Mouse (Mus musculus) heart, adult 9 months (tissue): Measurements from ENCODE around the gene Actn1.

Source experiments
- DNase-seq, 2 experiments: peaks; one replicate each; pipeline ENCODE4 v3.0.0; 2022; ENCODE audit warnings: low spot score in 2 of 2

The Actn1 gene

DNA sequence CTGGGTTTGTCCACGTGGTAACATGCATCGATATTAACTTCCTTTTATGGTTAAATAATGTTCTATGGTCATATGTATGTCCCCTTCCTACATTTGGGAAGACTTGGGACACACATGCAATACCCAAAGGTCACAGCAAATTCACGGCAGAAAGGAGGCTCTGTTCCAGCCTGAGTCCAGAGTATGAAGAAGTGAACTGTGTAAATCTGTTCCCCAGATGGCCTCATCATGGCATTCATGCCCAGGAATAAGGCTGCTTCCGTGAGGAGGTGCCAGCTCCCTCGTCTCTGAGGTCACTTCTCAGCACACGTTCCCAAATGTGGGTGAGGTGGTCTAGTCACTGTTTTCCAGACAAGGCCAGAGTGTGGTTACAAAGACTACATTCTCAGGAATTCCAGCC, 122.9 kb downstream of the Actn1 start:
- no peak for DNase-seq

DNA sequence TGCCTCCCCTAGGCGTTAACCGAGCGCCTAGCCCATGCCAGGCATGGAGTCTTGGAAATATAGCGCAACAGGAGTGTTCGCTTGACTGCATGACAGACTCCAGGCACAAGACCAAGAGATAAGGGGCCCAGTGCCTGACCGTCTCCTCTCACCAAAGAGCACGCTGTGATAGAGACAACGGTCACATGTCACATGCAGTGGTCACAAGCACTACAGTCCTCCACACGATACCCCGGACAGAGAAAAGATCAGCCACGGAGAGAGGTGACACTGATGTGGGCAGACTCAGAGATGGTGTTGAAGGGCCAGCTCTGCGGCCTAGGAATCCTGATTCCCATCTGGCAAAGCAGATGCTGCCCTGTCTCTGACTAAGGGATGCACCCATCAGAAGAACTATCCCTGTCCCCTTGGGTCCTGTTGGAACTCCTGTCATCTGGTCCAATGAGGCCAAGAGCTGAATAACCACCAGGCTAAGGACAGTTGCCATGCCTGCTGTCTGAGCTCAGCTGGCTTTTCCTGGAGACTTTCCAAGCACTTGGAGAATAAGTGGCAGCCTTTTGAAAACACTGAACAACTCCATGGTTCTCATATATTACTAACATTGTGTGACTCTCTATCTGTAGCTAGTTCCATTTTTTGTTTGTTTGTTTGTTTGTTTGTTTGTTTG, 123.8 kb downstream of the Actn1 start:
- peak; percentile 59 to 64 for DNase-seq

DNA sequence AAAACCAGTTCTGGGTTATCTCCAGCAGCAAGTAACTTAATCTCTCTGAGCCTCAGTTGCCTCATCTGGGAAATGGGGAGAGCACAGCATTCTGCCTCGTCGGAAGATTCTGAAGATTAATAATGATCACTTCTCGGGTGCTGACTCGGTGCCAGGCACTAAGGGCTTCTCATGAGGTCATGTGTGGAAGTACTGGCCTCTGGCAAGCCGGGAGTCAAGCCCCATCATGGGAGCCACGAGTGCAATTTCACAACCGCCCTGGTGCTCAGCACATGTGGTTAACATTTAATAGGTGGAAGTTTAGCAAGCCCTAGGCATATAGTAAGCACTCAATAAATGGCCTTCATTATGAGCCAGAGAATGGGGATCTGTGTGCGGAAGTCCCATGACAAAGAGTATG, 125.0 kb downstream of the Actn1 start:
- DNase-seq, result no peak

DNA sequence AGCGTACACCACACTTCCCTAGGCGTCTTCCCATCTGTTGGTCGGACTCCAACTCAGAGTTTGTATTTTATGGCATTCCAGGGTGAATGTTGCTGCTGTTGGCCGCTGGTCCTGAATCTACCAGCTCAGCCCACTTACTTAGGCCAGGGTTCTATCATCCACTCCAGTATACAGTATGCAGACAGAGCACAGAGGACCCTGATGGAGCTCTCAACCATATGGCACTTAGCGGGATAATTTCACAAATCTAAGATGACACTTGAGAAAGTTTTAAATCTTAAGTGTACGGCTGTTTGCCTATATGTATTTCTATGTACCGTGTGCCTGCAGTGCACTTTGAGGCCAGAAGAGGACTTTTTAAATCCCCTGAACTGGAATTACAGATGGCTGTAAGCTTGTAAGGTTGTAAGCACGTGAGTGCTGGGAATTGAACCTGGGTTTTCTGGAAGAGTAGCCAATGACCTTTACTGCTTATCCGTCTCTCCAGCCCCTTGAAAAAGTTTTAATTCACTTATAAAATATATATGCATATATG, 127.1 kb downstream of the Actn1 start:
- DNase-seq, result no peak

DNA sequence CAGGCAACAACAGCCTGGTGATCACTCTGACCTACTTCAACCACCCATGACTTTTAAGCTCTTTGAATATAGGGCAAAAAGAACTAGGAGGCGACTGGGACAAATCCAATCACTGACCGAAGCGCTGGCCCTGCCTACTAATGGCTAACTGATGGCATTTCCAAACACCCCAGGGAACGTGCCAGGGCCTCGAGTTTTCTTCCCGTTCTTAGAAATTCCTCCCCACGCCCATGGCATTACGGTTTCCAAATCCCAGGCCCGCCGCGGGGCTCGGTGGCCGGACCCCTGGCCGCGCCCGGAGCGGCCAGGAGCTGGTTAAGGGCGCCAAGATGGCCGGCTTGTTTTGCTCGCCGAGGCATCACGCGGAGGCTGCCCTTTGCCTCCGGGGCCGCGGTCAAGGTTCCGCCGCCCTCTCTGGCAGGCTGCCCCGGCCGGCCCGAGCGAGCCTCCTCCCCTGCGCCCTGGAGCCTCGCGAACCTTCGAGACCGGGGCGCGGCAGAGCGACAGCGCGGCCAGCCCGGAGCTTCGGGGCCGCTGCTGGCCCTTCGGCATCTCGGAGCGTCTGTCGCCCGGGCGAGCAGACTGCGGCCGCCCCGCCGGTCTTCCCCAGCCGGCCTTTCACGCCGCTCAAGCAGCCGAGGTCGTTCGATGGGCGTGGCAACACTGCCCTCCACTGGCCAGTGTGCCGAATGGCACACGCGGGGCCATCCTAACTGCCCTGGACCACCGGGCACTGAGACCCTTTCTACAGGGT, 127.7 kb downstream of the Actn1 start:
- DNase-seq, result peak; percentile 87 to 93

DNA sequence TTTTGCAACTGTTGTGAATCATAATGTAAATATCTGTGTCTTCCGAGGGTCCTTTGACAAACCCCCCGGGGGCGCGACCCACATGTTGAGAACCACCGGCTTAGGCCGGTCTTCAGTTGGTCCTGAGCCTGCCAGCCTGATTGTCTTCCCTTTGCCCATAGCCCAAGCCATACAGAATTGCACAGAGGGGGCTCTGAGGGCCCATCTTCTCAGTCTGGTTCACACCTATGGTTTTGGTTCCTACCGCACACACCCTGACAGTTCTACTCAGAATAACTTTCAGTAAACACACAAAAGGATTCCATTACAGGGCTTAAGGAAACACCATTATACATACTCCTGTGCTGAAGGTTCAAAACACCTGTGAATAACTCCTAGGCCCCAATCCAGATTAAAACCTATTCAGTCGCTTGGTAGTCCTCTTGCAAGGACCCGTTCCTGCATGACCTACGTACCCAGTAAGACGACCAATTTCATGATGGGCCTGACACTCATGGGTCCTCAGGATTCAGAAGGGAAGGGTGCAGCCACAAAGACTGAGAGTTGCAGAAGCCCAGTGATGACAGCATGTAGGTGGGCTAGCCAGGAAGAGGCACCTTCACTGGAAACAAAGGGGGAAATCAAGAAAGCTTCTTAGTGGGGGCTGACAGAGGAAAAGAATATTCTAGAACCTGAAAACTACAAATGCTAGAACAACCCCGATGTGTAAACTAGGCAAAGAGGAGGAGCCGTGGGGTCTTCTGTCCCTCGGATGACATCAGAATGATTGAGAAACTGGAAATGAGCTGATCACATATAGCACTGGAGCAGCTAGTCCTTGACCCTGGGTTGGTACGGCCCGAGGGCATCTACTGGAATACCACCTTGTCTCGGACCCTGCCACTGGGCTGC, 128.6 kb downstream of the Actn1 start:
- DNase-seq, result peak; percentile 29 to 34

DNA sequence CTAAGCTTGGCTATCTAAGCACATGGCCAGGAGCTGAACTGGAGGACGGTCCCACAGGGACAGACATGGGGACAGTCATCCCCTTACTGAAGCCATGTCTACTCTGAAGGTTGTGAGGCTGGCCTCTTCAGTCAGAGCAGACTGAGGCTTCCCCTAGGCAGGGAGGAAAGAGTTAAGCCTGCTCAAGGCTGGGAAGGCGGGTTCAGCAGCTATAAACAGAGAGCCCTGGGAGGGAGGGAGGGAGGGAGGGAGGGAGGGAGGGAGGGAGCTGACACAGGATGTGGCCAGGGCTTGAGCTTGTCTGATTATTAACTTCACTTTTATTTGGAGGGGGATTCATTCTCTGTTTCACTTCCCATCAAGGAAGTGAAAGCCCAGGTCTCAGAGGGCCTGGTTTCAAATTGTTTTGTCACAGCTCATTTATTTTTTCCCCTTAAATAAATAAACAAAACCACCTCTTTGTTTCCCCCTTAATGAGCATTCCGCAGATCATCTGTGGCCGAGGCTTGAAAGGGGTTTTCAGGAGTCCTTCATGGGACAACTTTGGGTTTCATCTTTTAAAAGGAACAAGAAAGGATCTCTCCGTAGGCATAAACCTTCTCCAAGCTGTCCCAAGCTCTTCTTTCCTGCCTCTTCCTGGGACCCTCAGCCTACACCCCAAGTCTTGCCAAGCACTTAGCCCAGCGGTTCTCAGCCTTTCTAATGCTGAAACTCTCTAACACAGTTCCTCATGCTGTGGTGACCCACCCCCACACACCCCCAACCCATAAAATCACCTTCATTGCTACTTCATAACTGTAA, 129.4 kb downstream of the Actn1 start:
- DNase-seq, result peak; percentile 44 to 53

DNA sequence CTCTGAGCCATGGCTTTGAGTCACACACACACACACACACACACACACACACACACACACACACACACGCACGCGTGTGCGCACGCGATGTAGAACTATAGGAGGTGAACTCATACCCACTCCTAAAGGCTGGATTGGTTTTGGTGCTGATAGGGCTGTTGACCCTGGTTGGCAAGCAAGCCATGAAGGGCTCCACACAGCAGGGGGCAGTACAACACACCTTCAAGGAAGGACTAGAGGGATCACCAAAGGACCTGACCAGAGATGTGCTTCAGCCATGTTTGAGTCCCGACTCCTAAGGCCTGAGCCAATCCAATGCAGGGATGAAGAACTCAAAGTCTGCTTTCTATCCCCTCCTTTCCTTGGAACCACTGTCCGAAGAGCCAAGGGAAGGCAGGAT, 130.6 kb downstream of the Actn1 start:
- no peak for DNase-seq

DNA sequence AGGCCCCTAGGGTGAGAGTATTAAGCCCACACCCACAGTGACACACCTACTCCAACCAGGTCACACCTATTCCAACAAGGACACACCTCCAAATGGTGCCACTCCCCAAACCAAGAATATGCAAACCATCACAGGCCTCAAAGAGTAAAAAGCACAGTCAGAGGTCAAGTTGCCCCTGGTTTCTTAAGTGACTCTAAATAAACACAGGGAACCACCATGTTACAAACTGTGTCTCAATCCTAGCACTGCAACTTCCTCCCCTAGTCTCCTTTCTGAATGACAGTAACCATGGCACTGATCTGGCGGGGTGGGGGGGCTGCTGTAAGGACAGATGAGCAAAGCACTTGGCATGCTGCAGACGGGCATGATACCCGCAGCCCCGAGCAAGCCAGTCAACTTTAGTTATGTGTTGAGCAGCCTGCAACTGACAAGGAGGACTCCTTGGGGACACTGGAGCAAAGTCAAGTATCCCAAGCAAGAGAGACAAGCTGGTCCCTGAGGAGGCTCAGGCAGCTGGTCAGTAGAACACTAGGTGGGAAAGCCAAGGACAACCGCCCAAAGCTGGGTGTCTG, 132.9 kb downstream of the Actn1 start:
- no peak for DNase-seq

DNA sequence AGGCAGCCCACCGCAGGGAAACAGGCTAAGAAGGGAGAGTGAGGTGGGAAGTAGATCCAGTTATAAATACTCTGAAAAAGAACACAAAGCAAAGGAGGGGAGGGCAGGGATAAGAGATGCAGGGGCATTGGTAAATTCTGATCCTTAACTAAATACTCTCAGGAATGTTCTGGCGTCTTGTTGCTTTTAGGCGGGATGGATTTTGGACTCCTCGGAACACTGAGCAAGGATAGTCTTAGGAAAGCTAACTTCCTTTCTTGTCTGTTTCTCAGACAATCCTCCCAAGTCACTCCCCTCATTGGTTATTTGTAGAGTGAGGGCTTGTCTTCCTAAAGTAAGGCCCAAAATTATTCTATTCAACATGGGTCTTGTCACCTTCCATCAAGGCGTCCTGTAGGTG, 134.9 kb downstream of the Actn1 start:
- DNase-seq, result no peak

DNA sequence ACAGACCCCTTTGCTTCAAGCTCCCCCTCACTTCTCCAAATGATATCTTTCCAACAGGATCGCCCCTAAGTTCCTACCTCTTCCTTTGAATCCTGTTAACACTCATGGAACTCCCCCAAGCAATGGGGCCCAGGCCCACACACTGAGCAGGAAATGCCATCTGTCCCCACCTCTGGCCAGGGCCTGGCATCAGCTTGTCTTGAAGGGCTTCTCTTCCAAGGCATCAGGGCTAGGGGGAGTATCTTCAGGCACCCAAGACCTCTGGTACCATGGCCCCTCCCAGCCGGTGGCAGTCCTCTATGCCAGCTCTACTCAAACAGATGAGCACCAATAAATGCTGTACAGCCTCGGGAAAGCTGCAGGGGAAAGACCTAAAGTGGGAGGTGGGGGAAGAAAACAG, 135.4 kb downstream of the Actn1 start:
- DNase-seq, result no peak

DNA sequence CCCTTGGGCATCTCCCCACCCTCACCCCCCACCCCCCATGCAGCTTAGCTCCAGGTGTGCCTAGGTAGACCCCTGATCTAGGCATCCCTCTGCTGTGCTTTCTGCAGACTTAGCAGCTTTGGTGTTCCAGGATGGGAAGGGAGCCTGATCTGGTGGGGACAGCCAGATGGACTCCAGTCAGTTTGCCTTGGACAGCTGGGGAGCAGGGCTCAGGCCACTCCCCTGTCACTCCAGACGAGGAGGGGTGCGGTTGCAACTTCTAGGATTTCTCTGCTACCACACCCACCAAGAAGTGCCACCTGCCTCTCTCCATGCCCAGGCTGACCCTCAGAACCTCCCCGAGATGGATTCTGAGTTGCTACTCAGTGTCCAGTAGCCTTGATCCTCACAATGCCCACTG, 136.0 kb downstream of the Actn1 start:
- no peak for DNase-seq

DNA sequence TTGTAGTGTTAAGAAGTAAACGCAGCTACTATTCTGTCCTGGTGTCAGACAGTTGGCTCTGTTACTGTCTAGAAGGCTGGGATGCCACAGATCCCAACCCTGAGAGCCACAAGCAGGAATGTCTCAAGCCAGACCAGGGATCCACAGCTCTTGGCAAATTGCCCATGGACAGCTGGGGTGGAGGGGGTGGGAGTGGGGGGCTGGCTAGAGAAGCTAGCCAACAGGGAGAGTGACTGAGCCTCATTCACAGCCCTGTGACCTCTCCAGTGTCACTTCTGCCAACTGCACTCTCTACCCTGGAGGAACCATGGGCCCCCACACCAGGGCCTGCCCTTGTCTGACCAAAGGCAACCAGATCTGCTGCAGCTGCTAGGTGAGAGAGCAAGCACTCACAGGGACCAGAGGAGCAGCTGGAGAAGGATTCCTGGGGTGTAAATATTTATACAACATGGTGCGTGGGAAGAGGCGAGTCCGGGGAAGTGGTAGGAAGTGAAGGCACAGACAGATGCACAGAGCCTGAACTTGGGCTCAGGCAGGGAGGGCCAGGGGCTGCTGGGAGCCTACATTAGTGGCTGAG, 136.9 kb downstream of the Actn1 start:
- no peak for DNase-seq

DNA sequence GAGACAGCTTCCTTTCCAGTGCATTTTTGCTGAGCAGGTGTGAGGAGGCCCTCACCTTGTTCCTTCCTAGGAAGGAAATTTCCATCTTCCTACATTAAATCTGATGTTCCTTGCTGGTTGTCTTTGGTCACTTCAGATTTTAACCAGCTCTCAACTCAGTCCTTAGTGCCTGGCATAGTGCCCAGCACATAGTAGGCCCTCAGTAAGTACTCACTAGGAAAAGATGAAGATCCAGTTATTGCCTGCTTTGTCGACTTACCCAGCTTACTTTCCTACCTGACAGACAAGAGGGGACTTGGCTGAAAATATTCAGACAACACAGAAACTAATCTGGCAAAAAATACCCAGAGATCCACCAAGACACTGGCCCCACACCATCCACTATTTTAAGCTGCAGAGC, 138.7 kb downstream of the Actn1 start:
- DNase-seq, result no peak

DNA sequence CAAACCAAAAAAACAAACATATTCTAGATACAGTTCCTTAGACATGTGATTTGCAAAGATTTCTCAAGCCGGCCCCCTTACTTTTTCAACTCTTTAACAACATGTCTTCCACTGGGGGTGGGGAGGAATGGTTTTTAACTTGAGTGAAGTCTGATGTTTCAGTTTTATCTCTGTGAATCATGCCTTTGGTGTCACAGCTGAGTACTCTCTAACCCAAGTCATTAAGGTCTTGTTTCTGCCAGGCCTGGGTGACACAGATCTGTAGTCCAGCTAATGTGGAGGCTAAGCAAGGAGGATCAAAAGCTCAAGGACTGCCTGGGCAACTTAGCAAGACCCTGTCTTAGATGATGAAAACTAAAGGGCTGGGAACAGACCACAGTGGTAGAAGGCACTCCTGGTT, 141.6 kb downstream of the Actn1 start:
- no peak for DNase-seq
